Mouse (Mus musculus): ENCODE measurements at regions not wholly inside any gene's neighbourhood (a gene's known extent, or its start where the extent isn't known, plus 50 kb on each side); places are given as distances from the start of the nearest gene placed in this dataset.

GRCm38 (mm10) chr13:35079685-35080084 is 52.8 kb upstream of the Eci2 start:
- Histone ChIP-seq H3K36me3 (ENCODE audit: control insufficient read depth, insufficient read depth, low read length) (no peaks in the 10 kb centered on the region), H3K27me3 (ENCODE audit: control insufficient read depth, insufficient read depth, low read length) (no peaks in the 10 kb centered on the region), H3K27ac (ENCODE audit: insufficient read depth, low read length) (no peak overlapping the region), H3K4me3 (ENCODE audit: extremely low read depth, insufficient read depth, insufficient read length) (no peak overlapping the region), H3K4me1 (ENCODE audit: control insufficient read depth, insufficient read depth, insufficient read length) (no peaks in the 10 kb centered on the region)
- TF ChIP-seq CTCF (IDR thresholded peaks at IDR 0.05; ENCODE audit: extremely low read depth, insufficient read depth, insufficient read length, insufficient replicate concordance) (no peak), POLR2A (IDR thresholded peaks at IDR 0.05; ENCODE audit: low read depth, low read length) (no peak)
- no peak for DNase-seq (ENCODE audit: low read depth in 1 of 2, low spot score in 2 of 2)
- 31% methylated on average over 2 of the region's 2 CpGs for WGBS

DNA sequence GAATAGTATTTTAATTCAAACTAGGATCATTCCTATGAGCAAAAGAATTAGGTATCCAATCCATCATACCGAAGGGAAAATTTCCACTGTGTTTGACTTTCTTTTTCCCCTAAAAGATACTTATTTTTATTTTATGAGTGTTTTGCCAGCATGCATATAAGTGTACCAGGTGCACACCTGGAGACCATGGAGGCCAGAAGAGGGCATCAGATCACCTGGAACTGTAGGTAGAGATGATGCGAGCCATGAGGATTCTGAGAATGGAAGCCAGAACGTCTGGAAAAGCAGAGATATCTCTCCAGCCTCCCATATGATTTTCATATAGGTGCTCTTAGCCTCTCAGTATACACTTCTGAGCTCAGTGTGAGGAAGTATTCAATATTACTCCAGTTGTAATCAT is 58.5 kb upstream of the Eci2 start:
- no peak for DNase-seq (ENCODE audit: low read depth in 1 of 2, low spot score in 2 of 2)
- Histone ChIP-seq H3K4me3 (ENCODE audit: extremely low read depth, insufficient read depth, insufficient read length) (no peak overlapping the region), H3K36me3 (ENCODE audit: control insufficient read depth, insufficient read depth, low read length) (no peaks in the 10 kb centered on the region), H3K4me1 (ENCODE audit: control insufficient read depth, insufficient read depth, insufficient read length) (no peaks in the 10 kb centered on the region), H3K27me3 (ENCODE audit: control insufficient read depth, insufficient read depth, low read length) (no peaks in the 10 kb centered on the region), H3K27ac (ENCODE audit: insufficient read depth, low read length) (no peak overlapping the region)
- WGBS = 81% methylated on average over 3 of the region's 3 CpGs
- TF ChIP-seq POLR2A (IDR thresholded peaks at IDR 0.05; ENCODE audit: low read depth, low read length) (no peak), CTCF (IDR thresholded peaks at IDR 0.05; ENCODE audit: extremely low read depth, insufficient read depth, insufficient read length, insufficient replicate concordance) (no peak)

DNA sequence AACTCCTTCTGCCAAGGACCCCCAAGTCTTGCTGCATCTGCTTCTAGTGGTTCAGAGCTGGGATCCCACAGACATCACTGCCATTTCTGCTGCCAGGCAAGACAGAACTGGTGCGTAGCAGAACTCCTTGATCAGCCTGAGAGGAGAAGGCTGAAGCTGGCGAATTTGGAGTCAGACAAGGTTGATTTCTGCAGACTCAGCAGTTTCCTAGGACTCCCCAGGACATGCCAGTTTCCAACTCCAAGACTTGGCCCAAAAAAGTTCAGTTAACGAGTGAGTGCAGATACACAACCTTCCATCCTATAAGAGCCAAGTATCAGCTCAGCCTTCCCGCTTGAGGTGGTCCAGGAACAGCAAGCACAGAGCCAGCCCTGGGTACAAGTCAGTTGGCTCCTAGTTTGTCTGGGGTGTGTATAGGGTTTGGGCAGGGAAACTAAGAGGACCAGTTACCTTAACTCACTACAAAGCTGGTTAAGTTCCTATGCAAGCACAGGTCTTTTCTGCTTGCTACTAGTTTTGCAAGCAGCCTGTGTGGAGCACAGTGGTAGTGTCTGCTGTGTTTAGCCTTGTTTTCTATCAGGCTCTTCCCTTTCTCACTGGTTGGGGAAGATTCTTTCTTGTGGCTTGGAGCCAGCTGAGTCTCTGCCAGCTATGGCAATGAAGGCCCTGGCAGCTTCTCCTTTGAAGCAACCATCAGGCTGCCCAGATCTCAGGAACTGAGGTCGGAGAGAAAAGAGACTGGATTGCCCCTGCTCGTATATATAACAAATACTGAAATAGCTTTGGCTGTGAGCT is 60.5 kb upstream of the Eci2 start:
- TF ChIP-seq CTCF (IDR thresholded peaks at IDR 0.05; ENCODE audit: extremely low read depth, insufficient read depth, insufficient read length, insufficient replicate concordance) = no peak
- no peak for TF ChIP-seq POLR2A (IDR thresholded peaks at IDR 0.05; ENCODE audit: low read depth, low read length)
- Histone ChIP-seq H3K27ac (ENCODE audit: insufficient read depth, low read length) (no peak overlapping the region), H3K36me3 (ENCODE audit: control insufficient read depth, insufficient read depth, low read length) (no peaks in the 10 kb centered on the region), H3K27me3 (ENCODE audit: control insufficient read depth, insufficient read depth, low read length) (no peaks in the 10 kb centered on the region), H3K4me3 (ENCODE audit: extremely low read depth, insufficient read depth, insufficient read length) (no peak overlapping the region), H3K4me1 (ENCODE audit: control insufficient read depth, insufficient read depth, insufficient read length) (no peaks in the 10 kb centered on the region)
- DNase-seq (ENCODE audit: low read depth in 1 of 2, low spot score in 2 of 2) = no peak
- 77% methylated on average over 6 of the region's 6 CpGs for WGBS

DNA sequence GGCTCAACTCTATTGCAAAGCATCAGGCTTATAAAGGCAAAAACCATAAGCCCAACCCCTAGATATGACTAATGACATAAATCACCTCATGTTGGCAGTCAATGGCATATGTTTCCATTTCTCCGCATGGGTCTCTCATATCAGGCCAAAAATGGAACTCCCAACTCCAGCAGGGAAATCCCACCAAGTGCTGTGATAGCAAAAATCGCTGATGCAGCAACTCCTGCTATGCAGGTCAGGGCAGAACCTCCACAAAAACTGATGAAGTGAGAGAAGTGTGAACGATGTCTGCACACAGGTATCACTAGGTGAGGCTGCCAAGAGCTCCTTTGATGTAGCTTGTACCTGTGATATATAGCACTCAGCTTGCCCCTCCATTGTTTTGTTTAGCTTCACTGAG is 64.3 kb upstream of the Eci2 start:
- TF ChIP-seq POLR2A (IDR thresholded peaks at IDR 0.05; ENCODE audit: low read depth, low read length) (no peak), CTCF (IDR thresholded peaks at IDR 0.05; ENCODE audit: extremely low read depth, insufficient read depth, insufficient read length, insufficient replicate concordance) (no peak)
- WGBS = 88% methylated on average over 3 of the region's 3 CpGs

DNA sequence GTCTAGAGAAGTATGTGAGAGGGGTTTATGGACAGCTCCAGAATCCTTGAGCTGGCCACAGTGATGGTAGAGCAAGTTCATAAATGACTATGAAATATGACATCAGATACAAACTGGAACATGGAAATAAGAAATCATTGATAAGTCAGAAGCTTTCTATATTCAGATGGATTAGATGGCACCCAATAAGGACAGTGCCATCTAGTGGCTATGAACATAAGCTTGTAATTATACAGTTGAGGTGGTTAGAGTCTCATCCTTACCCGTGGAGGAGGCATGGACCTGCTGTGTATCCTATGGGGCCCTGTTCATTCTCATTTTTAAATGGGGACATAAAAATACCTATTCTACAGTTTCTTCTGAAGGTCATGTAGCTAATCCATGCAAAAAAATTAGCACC is 92.9 kb upstream of the Eci2 start:
- H3K4me3 ChIP-seq (ENCODE audit: extremely low read depth, insufficient read depth, insufficient read length) = no peak overlapping the region
- no peaks in the 10 kb centered on the region for H3K27me3 ChIP-seq (ENCODE audit: control insufficient read depth, insufficient read depth, low read length)
- H3K27ac ChIP-seq (ENCODE audit: insufficient read depth, low read length) = no peak overlapping the region
- 14% methylated on average over 1 of the region's 1 CpGs for WGBS
- no peaks in the 10 kb centered on the region for H3K4me1 ChIP-seq (ENCODE audit: control insufficient read depth, insufficient read depth, insufficient read length)
- TF ChIP-seq POLR2A (IDR thresholded peaks at IDR 0.05; ENCODE audit: low read depth, low read length) (no peak), CTCF (IDR thresholded peaks at IDR 0.05; ENCODE audit: extremely low read depth, insufficient read depth, insufficient read length, insufficient replicate concordance) (no peak)
- H3K36me3 ChIP-seq (ENCODE audit: control insufficient read depth, insufficient read depth, low read length) = no peaks in the 10 kb centered on the region
- DNase-seq (ENCODE audit: low read depth in 1 of 2, low spot score in 2 of 2) = no peak

More for the DNA sequence above, 64.3 kb upstream of the Eci2 start:
- H3K27ac ChIP-seq (ENCODE audit: insufficient read depth, low read length) = no peak overlapping the region
- no peak for DNase-seq (ENCODE audit: low read depth in 1 of 2, low spot score in 2 of 2)
- no peaks in the 10 kb centered on the region for H3K36me3 ChIP-seq (ENCODE audit: control insufficient read depth, insufficient read depth, low read length)
- H3K4me1 ChIP-seq (ENCODE audit: control insufficient read depth, insufficient read depth, insufficient read length) = no peaks in the 10 kb centered on the region
- H3K27me3 ChIP-seq (ENCODE audit: control insufficient read depth, insufficient read depth, low read length) = no peaks in the 10 kb centered on the region
- no peak overlapping the region for H3K4me3 ChIP-seq (ENCODE audit: extremely low read depth, insufficient read depth, insufficient read length)

DNA sequence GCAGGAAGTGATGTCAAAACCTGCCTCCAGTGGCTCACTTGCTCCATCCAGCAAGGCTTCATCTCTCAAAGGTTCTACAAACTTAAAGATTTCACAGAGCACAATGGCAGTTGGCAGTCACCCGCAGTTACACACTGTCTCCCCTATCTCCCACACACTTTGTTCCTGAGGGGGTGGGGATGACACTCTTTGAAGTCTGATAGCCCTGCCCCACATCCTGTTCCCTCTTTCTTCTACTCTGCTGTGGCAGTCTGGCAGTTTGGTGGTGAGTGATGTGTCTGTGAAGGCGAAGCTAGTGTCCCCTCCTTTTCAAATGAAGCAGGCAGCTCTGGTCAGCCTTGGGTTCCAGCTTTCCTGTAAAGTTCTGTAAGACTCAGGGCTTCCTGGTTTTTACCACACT is 102.6 kb upstream of the Eci2 start:
- no peaks in the 10 kb centered on the region for H3K27me3 ChIP-seq (ENCODE audit: control insufficient read depth, insufficient read depth, low read length)
- H3K4me1 ChIP-seq (ENCODE audit: control insufficient read depth, insufficient read depth, insufficient read length) = peaks cover 13% of the 10 kb centered on the region; the same call in 1 of the 2 replicates
- no peak overlapping the region for H3K27ac ChIP-seq (ENCODE audit: insufficient read depth, low read length)
- TF ChIP-seq CTCF (IDR thresholded peaks at IDR 0.05; ENCODE audit: extremely low read depth, insufficient read depth, insufficient read length, insufficient replicate concordance) (no peak), POLR2A (IDR thresholded peaks at IDR 0.05; ENCODE audit: low read depth, low read length) (no peak)
- peak; percentile 4 to 19 for DNase-seq (ENCODE audit: low read depth in 1 of 2, low spot score in 2 of 2)
- WGBS = 24% methylated on average over 2 of the region's 2 CpGs
- H3K4me3 ChIP-seq (ENCODE audit: extremely low read depth, insufficient read depth, insufficient read length) = no peak overlapping the region
- no peaks in the 10 kb centered on the region for H3K36me3 ChIP-seq (ENCODE audit: control insufficient read depth, insufficient read depth, low read length)

Data from spleen, adult 2 months (tissue).